Mouse (Mus musculus) kidney, adult 2 months (tissue): Measurements from ENCODE around the gene Eogt. TPM values are rescaled to one million over a fixed set of nuclear protein-coding genes. Genes with fewer than 3 reads are reported as not detected.

ENCODE experiments used
- DNase-seq: peaks from one replicate; pipeline ENCODE4 v3.0.0; 2021
- H3K27ac ChIP-seq: fragments of 200-500 bp; 2 replicates; pipeline ENCODE4 v1.5.1; 2012; ENCODE audit warnings: low read depth, low read length, control low read depth, inconsistent platforms; ENCODE audit not compliant: insufficient read depth
- H3K27me3 ChIP-seq: fragments of 200-500 bp; replicated peaks from 2 replicates; pipeline ENCODE4 v1.6.1; 2012; ENCODE audit warnings: mild to moderate bottlenecking, moderate library complexity, low read length, inconsistent platforms; ENCODE audit not compliant: control insufficient read depth, insufficient read depth
- H3K36me3 ChIP-seq: fragments of 200-500 bp; 2 replicates; pipeline ENCODE4 v1.6.1; 2012; ENCODE audit warnings: mild to moderate bottlenecking, moderate library complexity, low read length, inconsistent platforms; ENCODE audit not compliant: control insufficient read depth, insufficient read depth
- H3K4me1 ChIP-seq: fragments of 200-500 bp; 2 replicates; pipeline ENCODE4 v1.6.1; 2011; ENCODE audit warnings: low read length; ENCODE audit not compliant: control insufficient read depth, insufficient read depth
- H3K4me3 ChIP-seq: fragments of 200-500 bp; 2 replicates; pipeline ENCODE4 v1.5.1; 2011; ENCODE audit warnings: mild to moderate bottlenecking, low read depth, low read length, control low read depth; ENCODE audit not compliant: insufficient read depth
- CTCF ChIP-seq: fragments of 200-500 bp; conservative IDR thresholded peaks from 2 replicates; pipeline ENCODE4 v1.5.1; 2011; ENCODE audit warnings: low read depth, mild to moderate bottlenecking, control low read depth, low read length, moderate library complexity, mixed read lengths; ENCODE audit not compliant: insufficient read depth, insufficient read length
- POLR2A ChIP-seq: fragments of 200-500 bp; IDR thresholded peaks from one replicate; pipeline ENCODE4 v1.6.1; 2011; ENCODE audit warnings: low read depth, low read length, control low read depth
- WGBS: fragments of 180-500 bp; shearing (Covaris S2); methylation state at CpG from one replicate; pipeline ENCODE4 v1.1.7; 2018; 5-methylcytosine and 5-hydroxymethylcytosine counted together
- polyA plus RNA-seq: library from polyadenylated mRNA; depleted of rRNA; stranded (reverse); fragments of >200 nt; gene quantifications from 2 replicates; pipeline ENCODE4 v1.2.3, GENCODE M21; 2012

Eogt gene
- polyA plus RNA-seq, 1 experiment, result 13.9 TPM

- no peak overlapping the region for H3K27ac ChIP-seq
- H3K27me3 ChIP-seq, result no peaks in the 10 kb centered on the region
- WGBS, result 83% methylated on average over 5 of the region's 5 CpGs
- no peaks in the 10 kb centered on the region for H3K4me1 ChIP-seq
- DNase-seq, result no peak
- TF ChIP-seq POLR2A (no peak), CTCF (peak; percentile 35; the same call in 1 of the 2 replicates)
- peaks cover 12% of the 10 kb centered on the region for H3K36me3 ChIP-seq
- no peak overlapping the region for H3K4me3 ChIP-seq
Observed at GRCm38 (mm10) chr6:97130979-97131378, 18.0 kb downstream of the Eogt start.

- H3K36me3 ChIP-seq, result peaks cover 4% of the 10 kb centered on the region
- TF ChIP-seq POLR2A, result no peak
- no peak for TF ChIP-seq CTCF
- WGBS, result 58% methylated on average over 10 of the region's 10 CpGs
- no peaks in the 10 kb centered on the region for H3K27me3 ChIP-seq
- no peak overlapping the region for H3K4me3 ChIP-seq
- H3K27ac ChIP-seq, result no peak overlapping the region
- H3K4me1 ChIP-seq, result peaks cover 3% of the 10 kb centered on the region; the same call in 1 of the 2 replicates
- peak; percentile 75 for DNase-seq
Observed at GRCm38 (mm10) chr6:97124336-97125010, 24.5 kb downstream of the Eogt start.

- 84% methylated on average over 4 of the region's 4 CpGs for WGBS
- H3K27ac ChIP-seq, result no peak overlapping the region
- H3K27me3 ChIP-seq, result no peaks in the 10 kb centered on the region
- H3K4me1 ChIP-seq, result peaks cover 3% of the 10 kb centered on the region; the same call in 1 of the 2 replicates
- peaks cover 6% of the 10 kb centered on the region for H3K36me3 ChIP-seq
- no peak overlapping the region for H3K4me3 ChIP-seq
- DNase-seq, result no peak
- TF ChIP-seq CTCF (no peak), POLR2A (no peak)
Observed at GRCm38 (mm10) chr6:97120922-97121321, 28.1 kb downstream of the Eogt start.

GRCm38 (mm10) chr6:97118327-97118726, 30.7 kb downstream of the Eogt start:
- H3K4me1 ChIP-seq, result no peaks in the 10 kb centered on the region
- no peak for DNase-seq
- WGBS, result 93% methylated on average over 3 of the region's 3 CpGs
- no peak overlapping the region for H3K27ac ChIP-seq
- no peaks in the 10 kb centered on the region for H3K27me3 ChIP-seq
- TF ChIP-seq POLR2A (no peak), CTCF (no peak)
- no peak overlapping the region for H3K4me3 ChIP-seq
- H3K36me3 ChIP-seq, result peaks cover 6% of the 10 kb centered on the region

GRCm38 (mm10) chr6:97116896-97117295, 32.1 kb downstream of the Eogt start:
- no peak for DNase-seq
- TF ChIP-seq CTCF (no peak), POLR2A (no peak)
- 75% methylated on average over 5 of the region's 5 CpGs for WGBS
- Histone ChIP-seq H3K36me3 (peaks cover 4% of the 10 kb centered on the region), H3K27me3 (no peaks in the 10 kb centered on the region), H3K4me1 (no peaks in the 10 kb centered on the region), H3K27ac (no peak overlapping the region), H3K4me3 (no peak overlapping the region)

- no peak overlapping the region for H3K27ac ChIP-seq
- H3K27me3 ChIP-seq, result no peaks in the 10 kb centered on the region
- H3K4me1 ChIP-seq, result no peaks in the 10 kb centered on the region
- no peak for TF ChIP-seq POLR2A
- no peak for TF ChIP-seq CTCF
- H3K4me3 ChIP-seq, result no peak overlapping the region
- H3K36me3 ChIP-seq, result peaks cover 6% of the 10 kb centered on the region
- no peak for DNase-seq
- 60% methylated on average over 3 of the region's 3 CpGs for WGBS
Observed at GRCm38 (mm10) chr6:97114821-97115220, 34.2 kb downstream of the Eogt start.

- Histone ChIP-seq H3K4me1 (no peaks in the 10 kb centered on the region), H3K27me3 (no peaks in the 10 kb centered on the region), H3K4me3 (no peak overlapping the region), H3K36me3 (peaks cover 1% of the 10 kb centered on the region; the same call in 1 of the 2 replicates), H3K27ac (no peak overlapping the region)
- no peak for TF ChIP-seq POLR2A
- no peak for TF ChIP-seq CTCF
- DNase-seq, result no peak
- WGBS, result 95% methylated on average over 8 of the region's 8 CpGs
Observed at GRCm38 (mm10) chr6:97112177-97112576, 36.8 kb downstream of the Eogt start.
